Mouse (Mus musculus) bone marrow macrophage, adult 2 months (primary cell): ENCODE results near the gene Pcgf2.

Experiments used
- CTCF ChIP-seq: IDR thresholded peaks from 2 replicates; pipeline ENCODE4 v1.5.1; 2012; ENCODE audit warnings: low read depth, mild to moderate bottlenecking, low read length, moderate library complexity
- POLR2A ChIP-seq: IDR thresholded peaks from 2 replicates; pipeline ENCODE4 v1.6.1; 2012; ENCODE audit warnings: mild to moderate bottlenecking, low read depth, low read length, borderline replicate concordance

GRCm38 (mm10) chr11:97701581-97702392 lies 1.5 kb upstream of the Pcgf2 start:
- no peak for TF ChIP-seq CTCF
- no peak for TF ChIP-seq POLR2A
